Mouse (Mus musculus) macrophage (primary cell): Measurements from ENCODE around the gene Wdr45. TPM values are rescaled to one million over a fixed set of nuclear protein-coding genes. Genes with fewer than 3 reads are reported as not detected.
"Not testable (repeated sequence)": the region's sequence is repeated elsewhere in the genome, so short reads cannot be mapped to it uniquely, and the experiment has no call there.

Experiments used
- H3K27ac ChIP-seq: fragments of 350-480 bp; formaldehyde crosslinking; 2 replicates; pipeline ENCODE4 v1.9.0; 2021
- H3K36me3 ChIP-seq: fragments of 350-480 bp; formaldehyde crosslinking; 2 replicates; pipeline ENCODE4 v1.9.0; 2021; ENCODE audit errors: inconsistent target
- H3K4me3 ChIP-seq: fragments of 350-480 bp; formaldehyde crosslinking; 2 replicates; pipeline ENCODE4 v1.9.0; 2021; ENCODE audit errors: inconsistent target
- H3K79me2 ChIP-seq: fragments of 350-480 bp; formaldehyde crosslinking; 2 replicates; pipeline ENCODE4 v1.9.0; 2021; ENCODE audit errors: inconsistent target
- WGBS: methylation state at CpG from one replicate; pipeline ENCODE4 v1.1.7; 2026; ENCODE audit warnings: inconsistent platforms; ENCODE audit not compliant: missing documents; 5-methylcytosine and 5-hydroxymethylcytosine counted together
- polyA plus RNA-seq: library from polyadenylated mRNA; stranded (reverse); fragments of 250-400 nt; gene quantifications from 3 replicates; pipeline ENCODE4 v1.2.4, GENCODE M21; 2018; ENCODE audit warnings: inconsistent platforms
- total RNA-seq, 78 experiments: library from RNA; depleted of rRNA; stranded (reverse); fragments of 250-400 nt; gene quantifications; 1 replicate in 9 of 78; 2 replicates in 24 of 78; 3 replicates in 43 of 78; 4 replicates in 2 of 78; pipeline ENCODE4 v1.2.4; 2018; ENCODE audit warnings: inconsistent platforms in 56 of 78

The Wdr45 gene
- 10 to 100 TPM in 24 of 26 experiments, 1 to 10 TPM in 2; 9.4 to 76.2 (median 31.1) TPM for total RNA-seq (2018; cell fraction: chromatin; rRNA removed)
- 10 to 100 TPM in 23 of 26 experiments, 1 to 10 TPM in 3; 9.4 to 26.5 (median 13.8) TPM for total RNA-seq (2018; cell fraction: cytosol; rRNA removed)
- 10 to 100 TPM in 23 of 26 experiments, 1 to 10 TPM in 3; 6.8 to 45.1 (median 14.4) TPM for total RNA-seq (2018; cell fraction: nucleus; rRNA removed)
- polyA plus RNA-seq: 9.5 to 25.3 TPM (median 21.1 TPM) in 3 replicates

GRCm38 (mm10) chrX:7714135-7714899, at the start of gene Wdr45:
TSS of gene Wdr45 (plus strand) at chrX:7714333.
- H3K27ac ChIP-seq: peak within 1 kb of the TSS; percentile 64
- WGBS: 27% methylated on average over 20 of the region's 60 CpGs
- not testable (repeated sequence) for H3K36me3 ChIP-seq, H3K79me2 ChIP-seq
- H3K4me3 ChIP-seq: peak within 1 kb of the TSS; percentile 37

DNA sequence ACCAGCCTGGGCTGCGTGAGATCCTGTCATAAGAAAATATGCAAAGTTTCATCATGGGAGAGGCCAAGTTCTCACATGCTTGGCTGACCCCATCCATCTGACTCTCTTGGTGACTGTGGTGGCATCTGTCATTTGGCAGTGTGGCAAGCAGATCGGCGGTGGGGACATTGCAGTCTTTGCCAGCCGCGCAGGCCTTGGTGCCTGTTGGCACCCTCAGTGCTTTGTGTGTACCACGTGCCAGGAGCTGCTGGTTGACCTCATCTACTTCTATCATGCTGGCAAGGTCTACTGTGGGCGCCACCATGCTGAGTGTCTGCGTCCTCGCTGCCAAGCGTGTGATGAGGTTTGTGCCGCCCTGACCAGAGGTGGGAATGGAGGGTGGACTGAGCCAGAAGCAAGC, 49.3 kb upstream of the Wdr45 start:
- Histone ChIP-seq H3K4me3 (no peak overlapping the region), H3K79me2 (peaks cover 1% of the 10 kb centered on the region; the same call in 1 of the 2 replicates), H3K36me3 (no peaks in the 10 kb centered on the region), H3K27ac (no peak overlapping the region)
- 94% methylated on average over 11 of the region's 11 CpGs for WGBS

- Histone ChIP-seq H3K27ac (no peak overlapping the region), H3K36me3 (no peaks in the 10 kb centered on the region), H3K79me2 (peaks cover 13% of the 10 kb centered on the region), H3K4me3 (no peak overlapping the region)
- WGBS: 86% methylated on average over 21 of the region's 21 CpGs
Measured at GRCm38 (mm10) chrX:7665739-7666502, 48.2 kb upstream of the Wdr45 start.

DNA sequence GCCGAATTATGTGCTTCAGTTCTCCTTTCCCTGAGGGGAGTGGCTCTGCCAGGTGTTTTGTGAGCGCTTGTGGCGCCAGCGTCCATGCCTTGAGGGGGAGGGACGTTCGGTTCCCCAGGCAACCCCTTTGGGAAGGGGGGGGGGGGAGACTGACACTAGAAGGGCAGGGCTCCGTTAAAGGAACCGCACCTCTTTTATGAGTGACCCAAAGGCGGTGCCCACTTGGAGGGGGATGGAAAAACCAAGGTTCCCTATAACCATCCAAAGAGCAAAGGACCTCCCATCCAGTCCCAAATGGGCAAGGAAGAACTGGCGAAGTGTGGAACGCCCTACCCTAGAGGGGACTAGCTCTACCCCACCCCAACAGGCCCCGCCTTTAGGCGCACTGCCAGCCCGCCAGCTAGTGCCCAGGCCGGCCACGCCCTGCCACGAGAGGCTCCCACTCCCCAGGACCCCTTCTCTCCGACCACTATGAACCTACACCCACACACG, 43.7 kb upstream of the Wdr45 start:
- Histone ChIP-seq H3K79me2 (peaks cover 14% of the 10 kb centered on the region), H3K36me3 (no peaks in the 10 kb centered on the region), H3K27ac (peak overlapping the region; percentile 82), H3K4me3 (peak overlapping the region; percentile 67)
- WGBS: 32% methylated on average over 11 of the region's 19 CpGs

- Histone ChIP-seq H3K79me2 (peaks cover 14% of the 10 kb centered on the region), H3K4me3 (peak within 1 kb of the TSS; percentile 67), H3K27ac (peak within 1 kb of the TSS; percentile 82), H3K36me3 (no peaks in the 10 kb centered on the region)
- WGBS: 12% methylated on average over 28 of the region's 36 CpGs
Measured at GRCm38 (mm10) chrX:7670921-7671623, 43.1 kb upstream of the Wdr45 start, which contains the start of gene Plp2. TSS of gene Plp2 (minus strand) at chrX:7671390.

- H3K4me3 ChIP-seq: no peak overlapping the region
- peak overlapping the region; percentile 76 for H3K27ac ChIP-seq
- no peaks in the 10 kb centered on the region for H3K36me3 ChIP-seq
- WGBS: 57% methylated on average over 6 of the region's 6 CpGs
- H3K79me2 ChIP-seq: peaks cover 14% of the 10 kb centered on the region
Measured at GRCm38 (mm10) chrX:7672739-7673138, 41.4 kb upstream of the Wdr45 start.

DNA sequence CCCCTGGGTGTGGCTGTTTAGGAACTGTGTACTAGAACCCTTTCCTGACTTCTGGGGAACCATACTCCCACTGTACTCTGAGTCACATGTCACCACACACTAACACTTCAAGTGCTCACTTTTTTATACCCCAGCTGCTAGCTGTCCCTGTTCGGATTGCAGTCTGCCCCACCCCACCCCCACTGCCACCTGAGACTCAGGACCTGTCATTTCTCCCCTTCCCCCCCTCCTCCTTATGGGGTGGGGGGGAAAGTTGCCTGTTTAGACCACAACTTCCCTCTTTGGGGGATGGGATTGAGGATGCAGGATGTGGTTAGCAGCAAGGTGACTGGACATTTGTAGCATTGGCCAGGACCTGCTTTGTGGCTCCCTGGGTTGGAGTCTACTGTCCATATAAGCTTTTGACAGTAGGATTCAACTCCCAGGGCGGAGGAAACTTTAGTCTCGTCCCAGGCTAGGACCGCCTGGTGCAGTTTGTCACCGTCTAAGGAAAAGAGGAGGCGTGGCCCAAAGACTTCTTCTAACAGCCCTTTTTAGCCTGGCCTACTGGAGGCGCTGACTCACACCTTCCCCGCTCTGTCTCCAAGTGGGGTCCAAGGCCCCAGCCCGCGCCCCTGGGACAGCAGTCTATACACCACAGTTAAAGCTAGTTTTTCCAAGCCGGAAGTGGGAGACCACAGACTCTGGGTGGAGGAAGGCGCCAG, 40.4 kb upstream of the Wdr45 start:
- Histone ChIP-seq H3K27ac (peak overlapping the region; percentile 76), H3K4me3 (peak overlapping the region; percentile 10; the same call in 1 of the 2 replicates), H3K79me2 (peaks cover 14% of the 10 kb centered on the region), H3K36me3 (no peaks in the 10 kb centered on the region)
- WGBS: 15% methylated on average over 10 of the region's 12 CpGs

GRCm38 (mm10) chrX:7674284-7675000, 39.7 kb upstream of the Wdr45 start:
- Histone ChIP-seq H3K79me2 (peaks cover 14% of the 10 kb centered on the region), H3K4me3 (peak overlapping the region; percentile 10; the same call in 1 of the 2 replicates), H3K27ac (peak overlapping the region; percentile 76), H3K36me3 (no peaks in the 10 kb centered on the region)
- 36% methylated on average over 23 of the region's 28 CpGs for WGBS

GRCm38 (mm10) chrX:7675001-7675380, 39.1 kb upstream of the Wdr45 start:
- H3K27ac ChIP-seq: 0 out of 2 replicates have a peak overlapping the region, but pooled peaks have one; percentile 76
- no peak overlapping the region for H3K4me3 ChIP-seq
- 49% methylated on average over 8 of the region's 10 CpGs for WGBS
- H3K36me3 ChIP-seq: no peaks in the 10 kb centered on the region
- H3K79me2 ChIP-seq: peaks cover 11% of the 10 kb centered on the region

DNA sequence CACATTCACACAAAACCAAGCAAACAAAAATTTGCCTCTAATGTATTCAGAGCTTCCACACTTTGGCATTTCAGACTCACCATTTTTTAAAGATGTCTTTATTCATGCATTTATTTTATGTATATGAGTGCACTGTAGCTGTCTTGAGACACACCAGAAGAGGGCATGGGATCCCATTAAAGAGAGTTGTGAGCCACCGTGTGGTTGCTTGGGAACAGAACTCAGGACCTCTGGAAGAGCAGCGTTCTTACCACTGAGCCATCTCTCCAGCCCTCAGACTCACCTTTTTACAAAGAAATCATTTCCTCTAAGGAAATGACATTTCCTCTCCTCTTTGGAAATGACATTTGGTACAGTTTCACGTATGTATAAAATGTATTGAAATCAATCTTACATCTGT, 35.1 kb upstream of the Wdr45 start:
- Histone ChIP-seq H3K79me2 (no peaks in the 10 kb centered on the region), H3K4me3 (no peak overlapping the region), H3K36me3 (no peaks in the 10 kb centered on the region), H3K27ac (no peak overlapping the region)
- WGBS: 42% methylated on average over 3 of the region's 3 CpGs

- Histone ChIP-seq H3K79me2 (no peaks in the 10 kb centered on the region), H3K27ac (no peak overlapping the region), H3K36me3 (no peaks in the 10 kb centered on the region), H3K4me3 (peak overlapping the region; percentile 6; the same call in 1 of the 2 replicates)
- 23% methylated on average over 27 of the region's 27 CpGs for WGBS
Measured at GRCm38 (mm10) chrX:7679405-7680056, 34.6 kb upstream of the Wdr45 start.

- no peaks in the 10 kb centered on the region for H3K79me2 ChIP-seq
- WGBS: 27% methylated on average over 11 of the region's 12 CpGs
- no peaks in the 10 kb centered on the region for H3K36me3 ChIP-seq
- H3K4me3 ChIP-seq: no peak overlapping the region; the same call in 1 of the 2 replicates
- H3K27ac ChIP-seq: no peak overlapping the region
Measured at GRCm38 (mm10) chrX:7680057-7680412, 34.1 kb upstream of the Wdr45 start.

DNA sequence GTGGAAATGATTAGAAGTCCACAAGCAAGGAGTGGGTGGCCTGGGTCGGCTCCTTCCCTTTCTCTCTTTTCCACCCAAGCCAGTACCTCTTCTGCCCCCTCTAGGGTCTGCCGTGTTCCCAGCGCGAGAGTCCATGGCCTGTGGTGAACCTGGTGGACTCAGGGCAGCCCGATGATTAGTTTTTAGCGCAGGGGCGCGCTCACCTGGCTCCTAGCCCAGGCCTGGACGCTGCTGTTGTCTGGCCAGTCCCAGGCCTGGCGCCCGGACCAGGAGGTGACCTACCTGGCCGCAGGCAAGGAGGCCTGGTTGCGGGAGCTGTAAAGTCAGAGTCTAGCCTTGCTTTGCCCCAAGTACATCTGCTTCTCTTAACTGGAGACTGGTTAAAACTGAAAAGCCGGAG, 33.3 kb upstream of the Wdr45 start, which contains the start of gene Magix:
Gene Magix, minus strand, starts transcription at position 388 of the 400 bp plus-strand sequence.
- Histone ChIP-seq H3K79me2 (no peaks in the 10 kb centered on the region), H3K36me3 (no peaks in the 10 kb centered on the region), H3K4me3 (no peak within 1 kb of the TSS; the same call in 1 of the 2 replicates), H3K27ac (no peak within 1 kb of the TSS)
- 85% methylated on average over 13 of the region's 14 CpGs for WGBS
